Mouse (Mus musculus) brown adipose tissue, adult 24 weeks (tissue): ENCODE measurements around the gene Cox8c. TPM values are rescaled to one million over a fixed set of nuclear protein-coding genes. Genes with fewer than 3 reads are reported as not detected.

Source experiments
- H3K27ac ChIP-seq: fragments of 200-500 bp; replicated peaks from 2 replicates; pipeline ENCODE4 v1.5.1; 2012; ENCODE audit warnings: low read depth, mild to moderate bottlenecking, low read length
- H3K4me1 ChIP-seq: fragments of 200-500 bp; 2 replicates; pipeline ENCODE4 v1.6.1; 2012; ENCODE audit warnings: low read length, mixed read lengths; ENCODE audit not compliant: control insufficient read depth, insufficient read depth, insufficient read length
- H3K4me3 ChIP-seq: fragments of 200-500 bp; 2 replicates; pipeline ENCODE4 v1.5.1; 2012; ENCODE audit warnings: low read depth, mild to moderate bottlenecking, low read length, moderate library complexity; ENCODE audit not compliant: insufficient read depth
- polyA plus RNA-seq: library from polyadenylated mRNA; stranded (reverse); fragments of >200 nt; gene quantifications from 2 replicates; pipeline ENCODE4 v1.2.4, GENCODE M21; 2012; ENCODE audit not compliant: missing spikeins, insufficient read depth, insufficient read length

Cox8c gene
- polyA plus RNA-seq, 1 experiment = not detected

DNA sequence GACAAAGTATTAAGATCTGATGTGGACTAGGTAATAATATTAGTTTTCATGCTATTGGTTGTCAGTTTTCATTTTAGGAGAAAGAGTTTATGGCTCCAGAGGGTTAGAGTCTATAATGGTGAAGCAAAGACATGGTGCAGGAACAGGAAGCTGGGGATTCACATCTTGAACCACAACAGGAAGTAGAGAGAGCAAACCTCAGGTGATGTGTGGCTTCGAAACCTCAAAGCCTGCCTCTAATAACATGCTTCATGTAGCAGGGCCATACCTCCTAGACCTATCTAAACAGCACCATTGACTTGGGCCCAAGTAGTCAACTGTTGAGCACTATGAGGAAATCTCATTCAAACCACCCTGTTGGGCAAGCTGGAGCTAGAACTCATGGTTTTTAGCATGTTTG is 46.5 kb downstream of the Cox8c start:
- Histone ChIP-seq H3K4me3 (no peak overlapping the region), H3K27ac (no peak overlapping the region)

DNA sequence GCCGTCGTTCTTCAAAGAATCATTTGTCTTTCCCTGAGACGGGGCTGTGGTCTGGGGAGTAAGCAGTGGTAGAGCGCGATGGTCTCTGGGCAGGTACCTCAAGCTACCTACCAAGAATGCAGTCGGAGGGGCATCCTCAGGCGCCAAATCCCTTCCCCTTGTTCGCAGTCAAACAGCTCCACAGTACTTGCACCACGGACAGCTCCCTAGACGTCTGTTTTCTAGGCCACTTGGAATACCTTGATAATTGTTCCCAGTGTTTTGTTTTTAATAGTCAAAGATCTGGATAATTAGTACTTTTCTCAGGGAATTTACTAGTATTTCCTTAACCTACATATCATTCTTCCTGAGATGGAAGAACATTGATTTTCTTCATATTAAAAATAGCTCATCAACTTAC is 48.7 kb downstream of the Cox8c start:
- Histone ChIP-seq H3K4me3 (no peak overlapping the region), H3K27ac (no peak overlapping the region), H3K4me1 (peaks cover 3% of the 10 kb centered on the region)

More for the DNA sequence above, 46.5 kb downstream of the Cox8c start:
- H3K4me1 ChIP-seq = peaks cover 3% of the 10 kb centered on the region

- Histone ChIP-seq H3K4me1 (peaks cover 3% of the 10 kb centered on the region), H3K4me3 (peak within 1 kb of the TSS; percentile 55), H3K27ac (no peak within 1 kb of the TSS)
Observed at GRCm38 (mm10) chr12:102948778-102949394, 49.8 kb downstream of the Cox8c start, which contains the start of gene Unc79. TSS of gene Unc79 (plus strand) at chr12:102948859.

GRCm38 (mm10) chr12:102949395-102950208 is 50.5 kb downstream of the Cox8c start:
- peak overlapping the region; percentile 55 for H3K4me3 ChIP-seq
- peaks cover 3% of the 10 kb centered on the region for H3K4me1 ChIP-seq
- H3K27ac ChIP-seq = no peak overlapping the region

Other genes with a start within 250 kb of the Cox8c start
- gene Itpk1, start 194.4 kb upstream of the Cox8c start, polyA plus RNA-seq = 65.8 and 126 TPM in 2 replicates
- gene Moap1, start 155.7 kb upstream of the Cox8c start, polyA plus RNA-seq = 1.6 and 2.3 TPM in 2 replicates
- gene Tmem251, start 155.6 kb upstream of the Cox8c start, polyA plus RNA-seq = 3.5 and 4.7 TPM in 2 replicates
- gene Gm28051, start 141.6 kb upstream of the Cox8c start, polyA plus RNA-seq = not detected in 2 replicates
- gene Gon7, start 141.5 kb upstream of the Cox8c start, polyA plus RNA-seq = 7.5 and 8.8 TPM in 2 replicates
- gene Ubr7, start 141.3 kb upstream of the Cox8c start, polyA plus RNA-seq = 12.9 and 14.5 TPM in 2 replicates
- gene Gm20604, start 140.6 kb upstream of the Cox8c start, polyA plus RNA-seq = 5.1 and 5.8 TPM in 2 replicates
- gene Btbd7, start 20.8 kb upstream of the Cox8c start, polyA plus RNA-seq = 8.3 and 8.8 TPM in 2 replicates
- gene Unc79, start 49.5 kb downstream of the Cox8c start, polyA plus RNA-seq = not detected in 2 replicates